Mouse (Mus musculus): Measurements from ENCODE around the gene Sox6.
A peak's percentile ranks its signal among the peaks of the same experiment; 100 is the strongest.
"Not testable (repeated sequence)": the region's sequence is repeated elsewhere in the genome, so short reads cannot be mapped to it uniquely, and the experiment has no call there.

Gene Sox6

DNA sequence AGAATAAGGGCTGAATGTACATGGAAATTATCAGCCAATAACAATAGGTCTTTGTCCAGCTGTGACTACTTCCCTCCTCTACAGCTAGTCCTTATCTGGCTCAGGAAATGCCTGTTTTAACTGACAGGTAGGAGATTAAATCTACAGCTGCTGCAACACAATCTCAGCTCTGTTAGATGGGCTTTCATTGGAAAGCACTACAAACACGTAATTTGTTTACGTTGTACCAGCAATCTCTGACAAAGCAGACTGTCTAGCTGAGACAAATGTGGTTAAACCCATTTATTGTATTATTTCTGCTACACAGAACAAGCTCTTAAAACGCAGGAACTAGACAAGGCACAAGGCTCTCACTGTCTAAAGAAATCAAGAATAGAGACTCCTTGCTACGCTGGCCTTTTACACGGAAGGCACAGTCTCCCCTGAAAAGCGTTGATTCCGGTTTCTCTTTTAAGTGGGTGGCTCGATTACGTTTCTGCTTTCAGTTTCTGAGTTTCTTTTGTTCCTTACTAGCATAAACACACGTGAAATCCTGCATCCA, 422.8 kb downstream of the Sox6 start:
- DNase-seq (ENCODE audit: low read depth, low spot score) = peak; percentile 60

DNA sequence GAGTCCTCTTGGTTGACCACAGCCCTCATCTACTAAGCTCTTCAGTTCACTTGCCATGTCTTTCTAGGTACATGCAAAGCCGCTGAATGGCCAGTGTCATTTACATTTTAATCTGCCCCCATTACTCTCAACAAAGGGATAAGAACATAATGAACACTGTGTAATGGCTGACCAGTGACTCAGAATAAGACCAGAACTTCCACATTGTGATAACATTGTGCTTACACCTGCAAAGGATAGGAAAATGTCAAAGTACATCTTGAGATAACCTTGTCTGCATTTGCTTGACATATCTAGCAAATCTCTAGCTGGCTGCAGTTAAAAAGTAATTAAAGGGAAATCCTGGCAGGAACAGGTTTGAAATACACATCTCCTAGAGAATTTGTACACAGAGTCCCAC, 431.1 kb downstream of the Sox6 start:
- Histone ChIP-seq H3K36me3 (ENCODE audit: control insufficient read depth, insufficient read depth, low read length, poor library complexity, severe bottlenecking) (no peaks in the 10 kb centered on the region), H3K27me3 (ENCODE audit: control insufficient read depth, insufficient read depth, low read length, poor library complexity, severe bottlenecking) (no peaks in the 10 kb centered on the region)
- DNase-seq (ENCODE audit: low read depth, low spot score) = no peak

More for the DNA sequence above, 422.8 kb downstream of the Sox6 start:
- Histone ChIP-seq H3K27me3 (ENCODE audit: control insufficient read depth, insufficient read depth, low read length, poor library complexity, severe bottlenecking) (no peaks in the 10 kb centered on the region), H3K36me3 (ENCODE audit: control insufficient read depth, insufficient read depth, low read length, poor library complexity, severe bottlenecking) (no peaks in the 10 kb centered on the region)

- not testable (repeated sequence) for H3K36me3 ChIP-seq (ENCODE audit: control insufficient read depth, insufficient read depth, low read length, poor library complexity, severe bottlenecking); DNase-seq (ENCODE audit: low read depth, low spot score); H3K27me3 ChIP-seq (ENCODE audit: control insufficient read depth, insufficient read depth, low read length, poor library complexity, severe bottlenecking)
Observed at GRCm38 (mm10) chr7:115606125-115606524, 432.5 kb downstream of the Sox6 start.

GRCm38 (mm10) chr7:115604883-115605282, 433.7 kb downstream of the Sox6 start:
- Histone ChIP-seq H3K27me3 (ENCODE audit: control insufficient read depth, insufficient read depth, low read length, poor library complexity, severe bottlenecking) (no peaks in the 10 kb centered on the region), H3K36me3 (ENCODE audit: control insufficient read depth, insufficient read depth, low read length, poor library complexity, severe bottlenecking) (no peaks in the 10 kb centered on the region)
- DNase-seq (ENCODE audit: low read depth, low spot score) = no peak

- H3K27me3 ChIP-seq (ENCODE audit: control insufficient read depth, insufficient read depth, low read length, poor library complexity, severe bottlenecking) = no peaks in the 10 kb centered on the region
- no peak for DNase-seq (ENCODE audit: low read depth, low spot score)
- no peaks in the 10 kb centered on the region for H3K36me3 ChIP-seq (ENCODE audit: control insufficient read depth, insufficient read depth, low read length, poor library complexity, severe bottlenecking)
Observed at GRCm38 (mm10) chr7:115597376-115597775, 441.2 kb downstream of the Sox6 start.

GRCm38 (mm10) chr7:115580461-115580860, 458.1 kb downstream of the Sox6 start:
- DNase-seq (ENCODE audit: low read depth, low spot score) = no peak
- Histone ChIP-seq H3K27me3 (ENCODE audit: control insufficient read depth, insufficient read depth, low read length, poor library complexity, severe bottlenecking) (no peaks in the 10 kb centered on the region), H3K36me3 (ENCODE audit: control insufficient read depth, insufficient read depth, low read length, poor library complexity, severe bottlenecking) (no peaks in the 10 kb centered on the region)

DNA sequence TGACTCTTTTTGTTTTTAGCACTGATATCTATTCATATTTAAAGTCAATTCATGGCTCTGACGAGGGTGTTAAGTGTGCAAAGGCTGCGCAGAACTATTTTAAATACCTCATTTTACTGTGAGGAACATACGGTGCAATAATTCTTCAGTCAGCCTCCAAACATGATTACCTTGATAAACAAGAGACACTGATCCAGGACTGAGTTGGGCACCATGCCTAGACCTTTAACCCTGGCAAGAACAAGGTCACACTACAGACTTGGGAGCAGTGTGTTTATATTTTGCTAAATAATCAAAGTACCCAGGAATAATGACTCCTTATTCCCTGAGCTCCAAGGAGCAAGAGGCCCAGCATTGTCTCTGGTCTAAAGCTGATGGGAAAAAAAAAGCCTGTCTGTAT, 458.8 kb downstream of the Sox6 start:
- no peaks in the 10 kb centered on the region for H3K36me3 ChIP-seq (ENCODE audit: control insufficient read depth, insufficient read depth, low read length, poor library complexity, severe bottlenecking)
- no peaks in the 10 kb centered on the region for H3K27me3 ChIP-seq (ENCODE audit: control insufficient read depth, insufficient read depth, low read length, poor library complexity, severe bottlenecking)
- no peak for DNase-seq (ENCODE audit: low read depth, low spot score)

DNA sequence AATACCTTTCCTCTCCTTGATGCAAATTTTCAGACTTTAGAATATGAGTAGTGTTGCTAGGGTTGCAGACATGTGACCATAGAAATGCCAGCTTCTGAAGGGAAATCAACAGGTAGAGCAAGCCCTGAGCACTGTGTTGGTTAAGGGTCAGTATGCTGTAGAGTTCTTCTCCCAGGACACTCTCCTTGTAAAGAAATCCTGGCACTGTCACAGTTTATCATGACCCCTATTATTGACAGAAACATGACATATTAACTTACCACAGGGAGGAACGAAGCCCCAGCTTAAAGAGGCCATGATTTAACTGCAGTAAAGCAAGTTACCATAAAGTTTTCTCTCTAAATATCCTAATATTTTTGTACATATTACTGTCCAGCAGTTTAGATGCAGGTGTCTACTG, 462.2 kb downstream of the Sox6 start:
- DNase-seq (ENCODE audit: low read depth, low spot score) = no peak

GRCm38 (mm10) chr7:115574834-115575233, 463.8 kb downstream of the Sox6 start:
- DNase-seq (ENCODE audit: low read depth, low spot score) = no peak
- H3K36me3 ChIP-seq (ENCODE audit: control insufficient read depth, insufficient read depth, low read length, poor library complexity, severe bottlenecking) = no peaks in the 10 kb centered on the region
- no peaks in the 10 kb centered on the region for H3K27me3 ChIP-seq (ENCODE audit: control insufficient read depth, insufficient read depth, low read length, poor library complexity, severe bottlenecking)

More for the DNA sequence above, 462.2 kb downstream of the Sox6 start:
- Histone ChIP-seq H3K27me3 (ENCODE audit: control insufficient read depth, insufficient read depth, low read length, poor library complexity, severe bottlenecking) (no peaks in the 10 kb centered on the region), H3K36me3 (ENCODE audit: control insufficient read depth, insufficient read depth, low read length, poor library complexity, severe bottlenecking) (no peaks in the 10 kb centered on the region)

- Histone ChIP-seq H3K36me3 (ENCODE audit: control insufficient read depth, insufficient read depth, low read length, poor library complexity, severe bottlenecking) (no peaks in the 10 kb centered on the region), H3K27me3 (ENCODE audit: control insufficient read depth, insufficient read depth, low read length, poor library complexity, severe bottlenecking) (no peaks in the 10 kb centered on the region)
- no peak for DNase-seq (ENCODE audit: low read depth, low spot score)
Observed at GRCm38 (mm10) chr7:115568821-115569240, 469.8 kb downstream of the Sox6 start.

DNA sequence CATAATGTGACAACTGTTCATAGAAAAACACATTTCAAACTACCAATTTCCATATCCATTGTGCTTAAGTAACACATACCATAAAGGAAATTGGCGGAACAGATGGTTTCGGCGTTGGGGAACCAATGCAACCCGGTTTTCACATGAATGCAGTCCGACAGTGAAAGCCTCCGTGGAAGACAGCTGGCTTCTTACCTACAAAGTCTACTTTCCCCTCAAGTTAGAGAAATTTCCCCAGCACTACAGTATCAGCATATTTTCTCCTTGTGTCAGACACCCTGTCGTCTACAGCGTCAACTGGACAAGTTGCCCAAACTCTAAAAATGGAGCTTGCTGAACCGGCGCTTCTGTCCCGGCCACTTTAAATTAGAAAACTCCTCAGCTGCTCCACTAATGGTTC, 470.3 kb downstream of the Sox6 start:
- H3K27me3 ChIP-seq (ENCODE audit: control insufficient read depth, insufficient read depth, low read length, poor library complexity, severe bottlenecking) = no peaks in the 10 kb centered on the region
- DNase-seq (ENCODE audit: low read depth, low spot score) = no peak
- H3K36me3 ChIP-seq (ENCODE audit: control insufficient read depth, insufficient read depth, low read length, poor library complexity, severe bottlenecking) = no peaks in the 10 kb centered on the region

GRCm38 (mm10) chr7:115566818-115567217, 471.8 kb downstream of the Sox6 start:
- no peak for DNase-seq (ENCODE audit: low read depth, low spot score)
- no peaks in the 10 kb centered on the region for H3K27me3 ChIP-seq (ENCODE audit: control insufficient read depth, insufficient read depth, low read length, poor library complexity, severe bottlenecking)
- no peaks in the 10 kb centered on the region for H3K36me3 ChIP-seq (ENCODE audit: control insufficient read depth, insufficient read depth, low read length, poor library complexity, severe bottlenecking)

DNA sequence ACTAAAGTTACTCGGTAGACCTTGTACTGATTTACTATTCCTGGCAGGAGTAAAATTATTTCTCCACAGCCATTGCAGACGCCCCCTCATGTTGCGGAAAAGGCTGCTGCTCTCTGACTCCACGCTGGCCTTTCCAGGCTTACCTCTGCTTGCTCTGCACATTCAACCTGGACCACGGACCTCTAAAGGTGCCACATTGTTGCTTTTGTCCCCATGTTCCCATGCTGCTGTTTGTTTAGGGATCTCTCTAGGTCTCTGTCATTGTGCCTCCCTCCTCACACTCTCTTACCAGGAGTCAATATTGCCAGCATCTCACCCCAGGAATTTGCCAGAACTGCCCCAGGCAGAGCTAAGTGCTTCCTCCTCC, 473.6 kb downstream of the Sox6 start:
- Histone ChIP-seq H3K36me3 (ENCODE audit: control insufficient read depth, insufficient read depth, low read length, poor library complexity, severe bottlenecking) (no peaks in the 10 kb centered on the region), H3K27me3 (ENCODE audit: control insufficient read depth, insufficient read depth, low read length, poor library complexity, severe bottlenecking) (no peaks in the 10 kb centered on the region)
- DNase-seq (ENCODE audit: low read depth, low spot score) = no peak

DNA sequence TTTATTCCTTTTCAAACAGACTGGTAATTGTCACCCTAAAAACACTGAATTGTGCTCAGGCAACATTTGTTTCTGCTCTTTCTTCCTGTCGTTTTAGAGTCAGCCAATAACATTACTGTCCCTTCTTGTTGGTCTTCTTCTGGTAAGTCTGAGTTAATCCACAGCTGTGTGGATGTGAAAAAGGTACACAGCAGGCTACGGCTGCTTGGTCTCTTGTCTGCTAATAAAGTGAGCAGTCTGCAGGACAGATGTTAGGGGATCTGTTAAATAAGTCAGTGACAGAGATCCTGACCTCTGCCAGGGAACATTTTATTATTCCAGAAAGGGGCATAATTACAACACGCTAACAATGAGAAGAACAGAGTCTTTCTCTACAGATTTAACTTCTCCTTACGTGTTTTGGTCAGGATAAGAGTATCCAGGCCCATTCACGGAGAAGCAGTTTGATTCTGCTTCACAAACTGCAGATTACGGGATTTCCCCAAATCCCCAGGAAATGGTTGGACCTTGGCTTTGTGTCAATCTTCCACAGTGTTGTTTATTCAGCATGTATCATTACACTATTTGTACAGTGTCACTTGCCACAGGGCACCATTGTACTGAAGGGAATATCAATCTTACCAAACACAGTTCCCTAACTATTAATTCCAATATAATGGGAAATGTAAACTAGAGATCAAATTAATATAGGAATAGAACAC, 474.1 kb downstream of the Sox6 start:
- DNase-seq (ENCODE audit: low read depth, low spot score) = no peak
- H3K27me3 ChIP-seq (ENCODE audit: control insufficient read depth, insufficient read depth, low read length, poor library complexity, severe bottlenecking) = no peaks in the 10 kb centered on the region
- no peaks in the 10 kb centered on the region for H3K36me3 ChIP-seq (ENCODE audit: control insufficient read depth, insufficient read depth, low read length, poor library complexity, severe bottlenecking)

GRCm38 (mm10) chr7:115556677-115557076, 481.9 kb downstream of the Sox6 start:
- DNase-seq (ENCODE audit: low read depth, low spot score) = no peak
- no peaks in the 10 kb centered on the region for H3K27me3 ChIP-seq (ENCODE audit: control insufficient read depth, insufficient read depth, low read length, poor library complexity, severe bottlenecking)
- H3K36me3 ChIP-seq (ENCODE audit: control insufficient read depth, insufficient read depth, low read length, poor library complexity, severe bottlenecking) = no peaks in the 10 kb centered on the region
